Mouse (Mus musculus): ENCODE measurements at regions not wholly inside any gene's neighbourhood (a gene's known extent, or its start where the extent isn't known, plus 50 kb on each side); places are given as distances from the start of the nearest gene placed in this dataset.

- H3K27ac ChIP-seq, result no peak overlapping the region
- no peaks in the 10 kb centered on the region for H3K36me3 ChIP-seq
- H3K4me3 ChIP-seq, result no peak overlapping the region
- no peaks in the 10 kb centered on the region for H3K27me3 ChIP-seq
- no peaks in the 10 kb centered on the region for H3K4me1 ChIP-seq (replicated peaks)
- no peak overlapping the region for H3K9ac ChIP-seq
- no peaks in the 10 kb centered on the region for H3K9me3 ChIP-seq
- H3K4me2 ChIP-seq, result no peak overlapping the region
- ATAC-seq (ENCODE audit: low FRiP score), result no peak
- WGBS, result 44% methylated on average over 2 of the region's 2 CpGs
Observed at GRCm38 (mm10) chr4:52265196-52265595, 173.8 kb upstream of the Smc2 start.

- Histone ChIP-seq H3K9me3 (no peaks in the 10 kb centered on the region), H3K27ac (no peak overlapping the region), H3K4me1 (replicated peaks) (peaks cover 7% of the 10 kb centered on the region; the same call in 1 of the 2 replicates), H3K9ac (no peak overlapping the region), H3K4me3 (no peak overlapping the region), H3K27me3 (no peaks in the 10 kb centered on the region), H3K36me3 (no peaks in the 10 kb centered on the region), H3K4me2 (no peak overlapping the region)
- 20% methylated on average over 3 of the region's 3 CpGs for WGBS
- ATAC-seq (ENCODE audit: low FRiP score), result peak; percentile 65; the same call in 1 of the 2 replicates
Observed at GRCm38 (mm10) chr4:52282458-52282857, 156.6 kb upstream of the Smc2 start.

DNA sequence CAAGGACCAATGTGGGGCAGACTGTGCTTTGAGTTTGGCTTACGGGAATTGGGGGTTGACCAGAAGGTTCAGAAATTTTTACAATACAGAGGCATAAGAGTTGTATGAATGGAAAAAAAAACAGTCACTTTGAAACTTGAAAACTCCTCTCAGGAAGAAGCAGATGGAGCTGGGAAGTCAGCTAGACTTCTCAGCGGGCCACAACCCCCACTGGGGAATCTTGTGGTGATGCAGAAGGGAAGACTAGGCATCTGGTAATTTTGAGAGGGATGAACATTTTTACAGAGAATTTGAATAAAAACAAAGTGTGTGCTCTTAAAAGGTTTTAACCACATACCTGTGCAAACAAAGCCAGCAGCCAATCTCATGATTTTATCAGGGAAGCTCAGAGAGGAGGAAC is 154.1 kb upstream of the Smc2 start:
- Histone ChIP-seq H3K4me1 (replicated peaks) (peaks cover 7% of the 10 kb centered on the region; the same call in 1 of the 2 replicates), H3K9me3 (no peaks in the 10 kb centered on the region), H3K9ac (no peak overlapping the region), H3K4me3 (no peak overlapping the region), H3K27ac (no peak overlapping the region), H3K4me2 (no peak overlapping the region), H3K27me3 (no peaks in the 10 kb centered on the region), H3K36me3 (no peaks in the 10 kb centered on the region)
- WGBS, result 78% methylated on average over 2 of the region's 2 CpGs
- no peak for ATAC-seq (ENCODE audit: low FRiP score)

DNA sequence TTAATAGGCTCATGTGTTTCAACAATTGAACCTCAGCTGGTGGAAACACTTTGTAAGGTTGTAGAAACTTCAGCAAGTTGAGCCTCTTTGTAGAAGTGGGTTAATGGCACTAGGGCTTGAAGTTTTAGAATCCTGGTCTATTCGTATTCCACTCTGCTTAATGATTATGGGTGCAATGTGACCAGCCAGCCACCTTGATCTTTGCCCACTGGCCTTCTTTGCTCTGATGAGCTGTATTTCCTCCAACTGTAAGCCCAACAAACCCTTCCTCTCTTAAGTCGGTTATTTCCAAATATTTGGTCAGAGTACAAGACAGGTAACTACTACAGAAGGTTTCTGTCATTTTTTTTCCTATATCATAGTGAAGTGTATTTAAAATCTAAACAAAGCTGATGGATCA is 145.4 kb upstream of the Smc2 start:
- H3K36me3 ChIP-seq, result no peaks in the 10 kb centered on the region
- H3K9ac ChIP-seq, result no peak overlapping the region
- no peak overlapping the region for H3K4me3 ChIP-seq
- H3K9me3 ChIP-seq, result no peaks in the 10 kb centered on the region
- ATAC-seq (ENCODE audit: low FRiP score), result no peak
- WGBS, result 91% methylated on average over 2 of the region's 2 CpGs
- H3K27ac ChIP-seq, result no peak overlapping the region
- no peaks in the 10 kb centered on the region for H3K27me3 ChIP-seq
- no peak overlapping the region for H3K4me2 ChIP-seq
- H3K4me1 ChIP-seq (replicated peaks), result no peaks in the 10 kb centered on the region

DNA sequence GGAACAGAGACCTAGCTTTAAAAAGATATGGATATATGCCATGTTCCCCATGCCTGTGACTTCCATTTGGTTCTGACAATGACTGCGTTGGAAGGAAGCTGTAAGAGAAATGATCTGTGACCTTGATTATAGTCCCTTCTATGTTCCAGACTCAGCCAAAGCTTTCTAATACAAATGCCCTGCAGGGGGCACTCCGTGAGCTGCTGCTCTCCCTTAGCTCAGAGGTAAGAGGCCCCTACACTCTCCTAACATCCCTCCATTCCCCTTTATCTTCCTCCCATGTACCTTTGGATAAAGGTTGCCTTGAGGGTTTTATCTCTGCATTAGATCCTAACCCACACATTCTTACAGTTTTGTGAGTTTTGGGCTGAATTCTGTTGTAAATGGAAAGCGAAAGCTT is 139.8 kb upstream of the Smc2 start:
- ATAC-seq (ENCODE audit: low FRiP score), result no peak
- Histone ChIP-seq H3K4me3 (no peak overlapping the region), H3K4me2 (no peak overlapping the region), H3K9ac (no peak overlapping the region), H3K27me3 (no peaks in the 10 kb centered on the region), H3K9me3 (no peaks in the 10 kb centered on the region), H3K36me3 (no peaks in the 10 kb centered on the region), H3K27ac (no peak overlapping the region), H3K4me1 (replicated peaks) (no peaks in the 10 kb centered on the region)
- 45% methylated on average over 3 of the region's 3 CpGs for WGBS

DNA sequence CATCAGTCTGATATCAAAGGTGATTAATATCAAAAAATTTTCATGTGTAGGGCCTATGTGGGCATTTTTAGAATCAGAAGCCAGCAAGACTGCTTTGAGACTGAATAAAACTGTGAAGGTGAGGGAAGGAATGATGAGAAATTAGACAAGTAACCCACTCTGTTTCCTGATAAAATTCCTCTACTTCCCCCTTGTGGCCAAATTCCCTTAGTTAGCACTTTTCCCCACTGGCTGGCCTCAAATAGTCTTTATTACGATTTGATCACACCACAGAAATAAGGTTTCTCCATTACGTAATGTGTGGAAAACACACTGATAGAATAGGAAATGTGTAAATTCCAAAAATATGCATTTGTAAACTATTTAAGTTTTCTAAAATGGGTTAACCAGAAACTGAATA is 137.4 kb upstream of the Smc2 start:
- no peak for ATAC-seq (ENCODE audit: low FRiP score)
- Histone ChIP-seq H3K4me1 (replicated peaks) (no peaks in the 10 kb centered on the region), H3K27me3 (no peaks in the 10 kb centered on the region), H3K9me3 (no peaks in the 10 kb centered on the region), H3K4me3 (no peak overlapping the region), H3K4me2 (no peak overlapping the region), H3K27ac (no peak overlapping the region), H3K36me3 (no peaks in the 10 kb centered on the region), H3K9ac (no peak overlapping the region)
- 79% methylated on average over 2 of the region's 2 CpGs for WGBS

GRCm38 (mm10) chr4:52324300-52324699 is 114.7 kb upstream of the Smc2 start:
- Histone ChIP-seq H3K4me2 (no peak overlapping the region), H3K27ac (no peak overlapping the region), H3K4me3 (no peak overlapping the region), H3K9me3 (no peaks in the 10 kb centered on the region), H3K9ac (no peak overlapping the region), H3K36me3 (no peaks in the 10 kb centered on the region), H3K27me3 (no peaks in the 10 kb centered on the region), H3K4me1 (replicated peaks) (no peaks in the 10 kb centered on the region)
- ATAC-seq (ENCODE audit: low FRiP score), result no peak
- 61% methylated on average over 3 of the region's 3 CpGs for WGBS

DNA sequence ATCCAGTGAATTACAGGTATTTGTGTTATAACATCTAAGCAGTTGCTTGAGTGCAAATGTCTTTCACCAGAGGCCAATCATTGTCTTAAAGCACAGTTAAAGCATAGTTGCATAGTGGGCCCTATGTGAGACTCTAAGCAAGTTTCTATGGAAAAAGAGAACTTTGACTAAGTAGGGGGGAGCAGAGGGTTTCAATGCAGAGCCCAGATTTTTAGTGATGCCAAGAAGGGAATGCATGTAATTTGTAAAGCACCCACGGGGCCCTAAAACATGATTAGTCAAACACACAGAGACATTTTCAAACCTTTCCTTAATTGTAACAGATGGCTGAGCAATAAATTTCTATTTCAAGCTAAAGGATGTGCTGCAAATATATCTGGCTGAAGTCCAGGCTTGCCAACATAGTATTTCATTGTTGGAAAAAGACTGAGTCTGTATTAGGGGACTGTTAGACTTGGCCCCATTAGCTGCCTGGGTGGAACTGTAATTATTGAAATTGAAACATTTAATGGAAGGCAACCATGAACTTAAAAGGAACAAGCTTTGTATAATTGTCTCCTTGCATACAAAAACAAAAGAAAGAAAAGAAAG is 107.6 kb upstream of the Smc2 start:
- Histone ChIP-seq H3K4me3 (no peak overlapping the region), H3K4me1 (replicated peaks) (no peaks in the 10 kb centered on the region), H3K27me3 (no peaks in the 10 kb centered on the region), H3K4me2 (no peak overlapping the region), H3K36me3 (no peaks in the 10 kb centered on the region), H3K9me3 (no peaks in the 10 kb centered on the region), H3K27ac (no peak overlapping the region), H3K9ac (no peak overlapping the region)
- 73% methylated on average over 1 of the region's 1 CpGs for WGBS
- no peak for ATAC-seq (ENCODE audit: low FRiP score)

- Histone ChIP-seq H3K4me1 (replicated peaks) (no peaks in the 10 kb centered on the region), H3K27ac (no peak overlapping the region), H3K4me3 (no peak overlapping the region), H3K9ac (no peak overlapping the region), H3K4me2 (no peak overlapping the region), H3K9me3 (no peaks in the 10 kb centered on the region), H3K27me3 (no peaks in the 10 kb centered on the region), H3K36me3 (no peaks in the 10 kb centered on the region)
- no peak for ATAC-seq (ENCODE audit: low FRiP score)
- 72% methylated on average over 4 of the region's 4 CpGs for WGBS
Observed at GRCm38 (mm10) chr4:52336365-52337017, 102.6 kb upstream of the Smc2 start.

DNA sequence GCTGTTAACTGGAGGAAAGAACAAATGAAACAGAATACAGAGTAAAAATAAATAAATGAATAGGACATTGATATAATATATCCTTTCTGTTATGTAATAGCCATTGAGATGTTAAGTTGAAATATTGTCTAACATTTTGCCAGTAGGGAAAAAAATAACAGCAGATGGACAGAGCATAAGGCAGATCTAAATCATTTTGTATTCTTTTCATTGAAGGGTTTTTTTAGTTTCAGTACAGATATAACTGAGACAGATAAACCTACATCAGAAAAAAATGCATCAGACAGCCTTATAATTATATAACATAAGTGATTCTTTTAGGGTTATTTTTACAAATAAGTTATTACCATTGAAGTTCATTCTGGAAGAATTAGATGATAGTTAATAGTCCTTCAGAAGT is 97.8 kb upstream of the Smc2 start:
- no peaks in the 10 kb centered on the region for H3K36me3 ChIP-seq
- H3K4me2 ChIP-seq, result no peak overlapping the region
- ATAC-seq (ENCODE audit: low FRiP score), result no peak
- H3K27me3 ChIP-seq, result no peaks in the 10 kb centered on the region
- H3K27ac ChIP-seq, result no peak overlapping the region
- H3K4me1 ChIP-seq (replicated peaks), result no peaks in the 10 kb centered on the region
- H3K9ac ChIP-seq, result no peak overlapping the region
- H3K4me3 ChIP-seq, result no peak overlapping the region
- H3K9me3 ChIP-seq, result no peaks in the 10 kb centered on the region

DNA sequence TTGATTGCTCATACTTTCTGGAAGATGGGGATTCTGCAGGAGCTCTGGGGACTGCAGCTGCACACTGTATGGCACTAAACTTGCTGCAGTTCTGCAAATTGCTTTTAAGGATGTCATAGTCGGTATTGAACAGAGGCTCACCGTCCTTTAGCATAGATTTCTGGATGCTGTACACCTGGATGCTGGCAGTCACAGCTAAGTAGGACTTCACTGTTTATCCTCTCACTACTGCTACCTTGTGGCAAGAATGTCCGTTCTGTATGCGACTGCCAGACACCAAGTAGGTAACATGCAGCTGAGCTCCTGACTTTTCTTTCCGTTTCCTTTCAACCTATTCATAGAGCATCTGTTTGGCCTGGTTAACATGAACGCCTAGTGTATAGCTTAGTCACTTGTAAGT is 77.3 kb upstream of the Smc2 start:
- H3K36me3 ChIP-seq, result no peaks in the 10 kb centered on the region
- no peak for ATAC-seq (ENCODE audit: low FRiP score)
- 73% methylated on average over 6 of the region's 6 CpGs for WGBS

DNA sequence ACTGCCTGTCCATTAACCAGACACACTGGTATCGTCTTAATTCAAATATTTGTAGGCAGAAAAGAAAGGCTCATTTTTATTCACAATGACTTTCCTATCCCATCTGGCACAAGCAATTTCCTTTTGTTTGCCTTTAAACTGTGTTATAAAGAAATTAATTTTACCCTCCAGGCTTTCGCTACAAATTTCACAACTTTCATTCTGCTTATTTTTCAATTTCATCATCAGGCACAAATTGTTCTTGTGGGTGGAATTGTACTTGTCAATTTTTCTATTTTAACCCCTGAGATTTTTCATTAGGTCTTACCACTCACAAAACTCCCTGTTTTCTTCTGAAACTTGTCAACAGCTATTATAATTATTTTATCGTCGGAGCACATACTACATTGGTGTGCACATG is 73.2 kb upstream of the Smc2 start:
- Histone ChIP-seq H3K4me1 (replicated peaks) (no peaks in the 10 kb centered on the region), H3K27ac (no peak overlapping the region), H3K36me3 (no peaks in the 10 kb centered on the region), H3K9me3 (no peaks in the 10 kb centered on the region), H3K9ac (no peak overlapping the region), H3K27me3 (no peaks in the 10 kb centered on the region), H3K4me2 (no peak overlapping the region), H3K4me3 (no peak overlapping the region)
- WGBS, result 61% methylated on average over 4 of the region's 4 CpGs
- no peak for ATAC-seq (ENCODE audit: low FRiP score)

More for the DNA sequence above, 77.3 kb upstream of the Smc2 start:
- Histone ChIP-seq H3K27me3 (no peaks in the 10 kb centered on the region), H3K4me2 (no peak overlapping the region), H3K9ac (no peak overlapping the region), H3K9me3 (no peaks in the 10 kb centered on the region), H3K4me3 (no peak overlapping the region), H3K4me1 (replicated peaks) (no peaks in the 10 kb centered on the region), H3K27ac (no peak overlapping the region)

DNA sequence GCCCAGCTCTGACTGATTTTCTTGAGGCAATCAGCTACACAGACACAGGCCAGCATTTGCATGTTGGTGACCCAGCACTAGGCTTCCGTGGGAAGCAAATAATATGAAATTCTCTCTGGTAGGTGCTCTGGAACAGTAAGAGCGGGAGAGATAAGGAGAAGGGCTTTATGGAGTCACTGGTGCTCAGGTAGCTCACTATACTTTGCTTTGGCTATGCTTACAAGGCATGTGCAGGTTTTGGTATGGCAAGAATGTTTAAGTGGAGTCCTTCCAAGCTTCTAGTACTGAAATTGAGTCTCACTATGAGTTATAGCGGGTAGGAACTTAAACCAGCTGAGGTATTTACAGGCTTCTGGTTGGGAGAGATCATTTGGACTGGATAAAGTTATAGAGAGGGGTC is 70.5 kb upstream of the Smc2 start:
- Histone ChIP-seq H3K4me2 (no peak overlapping the region), H3K36me3 (no peaks in the 10 kb centered on the region), H3K4me3 (no peak overlapping the region), H3K9ac (no peak overlapping the region), H3K27ac (no peak overlapping the region), H3K4me1 (replicated peaks) (no peaks in the 10 kb centered on the region), H3K9me3 (no peaks in the 10 kb centered on the region), H3K27me3 (no peaks in the 10 kb centered on the region)
- no peak for ATAC-seq (ENCODE audit: low FRiP score)
- 94% methylated on average over 3 of the region's 3 CpGs for WGBS
